Comparison of ENCODE assay signal across 29 mouse cellular contexts in genomic region chr11:32931928-32932327, GRCm38 (mm10).
DNase-seq lines count a peak whose midpoint lies in the region; ATAC-seq and TF ChIP-seq lines count a peak whose summit lies in the region.
"Had no signal": no experiment of that assay in that cellular context is flagged by ENCODE, and none has a peak within 500 bp of the region (broad histone marks: within the 10 kb centered on the region; RNA-seq: fewer than 3 reads in every experiment).

No protein-coding gene starts in this region.

- ATAC-seq in embryonic facial prominence, embryonic 11.5 days (replicated peaks; ENCODE audit: insufficient number of reproducible peaks, low FRiP score, low TSS enrichment, low read depth): 0 out of 2 replicates have a peak, but pooled peaks have one; percentile 37
- ATAC-seq in limb, embryonic 12.5 days (ENCODE audit: insufficient number of reproducible peaks, insufficient read depth, low FRiP score, low TSS enrichment, low read depth): no peak
- ATAC-seq in forebrain, embryonic 16.5 days: no peak
- ATAC-seq in liver, postnatal 0 days: no peak
- ATAC-seq: CD4-positive, CD25-positive, alpha-beta regulatory T cell, adult 4 months; forebrain, embryonic 13.5 days; hindbrain, embryonic 16.5 days; inflammation-experienced regulatory T-cells, adult 6 months; intestine, embryonic 16.5 days had no signal

- H3K27me3 ChIP-seq in embryonic facial prominence, embryonic 11.5 days (ENCODE audit: control insufficient read depth, insufficient read depth, low read length): 0 out of 2 replicates have a peak, but pooled peaks cover 1% of the 10 kb centered on the region
- peaks cover 10% of the 10 kb centered on the region for H3K27me3 ChIP-seq in limb, embryonic 12.5 days
- no peaks in the 10 kb centered on the region for H3K27me3 ChIP-seq in forebrain, embryonic 16.5 days (replicated peaks; ENCODE audit: control insufficient read depth, insufficient read depth, low read length)
- H3K27me3 ChIP-seq in liver, postnatal 0 days (ENCODE audit: insufficient read depth, low read length): no peaks in the 10 kb centered on the region
- H3K27me3 ChIP-seq: heart, embryonic 15.5 days had no signal

- no peak overlapping the region for H3K9ac ChIP-seq in embryonic facial prominence, embryonic 11.5 days (replicated peaks; ENCODE audit: low read length)
- no peak overlapping the region for H3K9ac ChIP-seq in limb, embryonic 12.5 days (replicated peaks)
- no peak overlapping the region for H3K9ac ChIP-seq in forebrain, embryonic 16.5 days (replicated peaks; ENCODE audit: low read depth, low read length)
- no peak overlapping the region for H3K9ac ChIP-seq in liver, postnatal 0 days (replicated peaks)
- H3K9ac ChIP-seq: embryonic facial prominence, embryonic 13.5 days; forebrain, embryonic 13.5 days; heart, embryonic 12.5 days; heart, embryonic 15.5 days; hindbrain, embryonic 13.5 days had no signal

- no peak overlapping the region for H3K27ac ChIP-seq in embryonic facial prominence, embryonic 11.5 days (replicated peaks; ENCODE audit: low read depth, low read length)
- peak overlapping the region; percentile 47; the same call in 1 of the 2 replicates for H3K27ac ChIP-seq in limb, embryonic 12.5 days
- no peak overlapping the region for H3K27ac ChIP-seq in forebrain, embryonic 16.5 days (ENCODE audit: low read length)
- H3K27ac ChIP-seq in liver, postnatal 0 days (ENCODE audit: low read depth): no peak overlapping the region
- H3K27ac ChIP-seq: embryonic facial prominence, embryonic 13.5 days; forebrain, embryonic 10.5 days; forebrain, embryonic 13.5 days; heart, embryonic 15.5 days; hindbrain, embryonic 10.5 days; hindbrain, embryonic 13.5 days had no signal

- WGBS in embryonic facial prominence, embryonic 11.5 days: 33% methylated on average over 9 of the region's 9 CpGs
- WGBS in limb, embryonic 12.5 days: 8% methylated on average over 9 of the region's 9 CpGs
- WGBS in forebrain, embryonic 16.5 days: 55% methylated on average over 9 of the region's 9 CpGs
- 45% methylated on average over 9 of the region's 9 CpGs for WGBS in liver, postnatal 0 days (ENCODE audit: insufficient replicate concordance)

- no peak for TF ChIP-seq EP300 in liver, postnatal 0 days (IDR thresholded peaks at IDR 0.05; ENCODE audit: low read depth)

- no peak overlapping the region for H3K4me2 ChIP-seq in embryonic facial prominence, embryonic 11.5 days (ENCODE audit: low read depth, low read length)
- H3K4me2 ChIP-seq in limb, embryonic 12.5 days: no peak overlapping the region
- no peak overlapping the region for H3K4me2 ChIP-seq in forebrain, embryonic 16.5 days (ENCODE audit: low read length)
- no peak overlapping the region for H3K4me2 ChIP-seq in liver, postnatal 0 days (ENCODE audit: low read depth, low read length)
- H3K4me2 ChIP-seq: forebrain, embryonic 13.5 days; heart, embryonic 12.5 days; heart, embryonic 15.5 days had no signal

- peaks cover 4% of the 10 kb centered on the region; the same call in 1 of the 2 replicates for H3K4me1 ChIP-seq in embryonic facial prominence, embryonic 11.5 days (ENCODE audit: control insufficient read depth, insufficient read depth, low read length)
- peaks cover 39% of the 10 kb centered on the region for H3K4me1 ChIP-seq in limb, embryonic 12.5 days (replicated peaks)
- H3K4me1 ChIP-seq in forebrain, embryonic 16.5 days (replicated peaks; ENCODE audit: control insufficient read depth, insufficient read depth, low read length): no peaks in the 10 kb centered on the region
- no peaks in the 10 kb centered on the region for H3K4me1 ChIP-seq in liver, postnatal 0 days (ENCODE audit: insufficient read depth)
- H3K4me1 ChIP-seq: heart, embryonic 15.5 days had no signal

- no peak for TF ChIP-seq CTCF in liver, postnatal 0 days (IDR thresholded peaks at IDR 0.05; ENCODE audit: low read depth)

- DNase-seq in embryo, embryonic 11 days: peak; percentile 29
- peak; percentile 71 for DNase-seq in embryonic facial prominence, embryonic 11.5 days (ENCODE audit: low spot score)
- DNase-seq in hindlimb bud, embryonic 11.5 days (ENCODE audit: extremely low spot score, low read depth, low spot score): peak; percentile 57
- DNase-seq in right cerebral cortex, postnatal 4 days: no peak
- no peak for DNase-seq in liver, postnatal 0 days
- DNase-seq: adrenal gland, adult 2 months; adrenal gland, postnatal 14 days; cerebellum, adult 11 months; cerebellum, adult 2 months; cerebellum, adult 9-11 months; cerebellum, postnatal 36 days; gastrocnemius, postnatal 14 days; heart, adult 11 months; heart, postnatal 10 days; heart, postnatal 36 days; kidney, adult 18-20 months had no signal

- no peaks in the 10 kb centered on the region for H3K36me3 ChIP-seq in embryonic facial prominence, embryonic 11.5 days (replicated peaks; ENCODE audit: control insufficient read depth, insufficient read depth, low read depth, low read length)
- H3K36me3 ChIP-seq in limb, embryonic 12.5 days: no peaks in the 10 kb centered on the region
- H3K36me3 ChIP-seq in forebrain, embryonic 16.5 days (ENCODE audit: control insufficient read depth, insufficient read depth): no peaks in the 10 kb centered on the region
- H3K36me3 ChIP-seq in liver, postnatal 0 days (replicated peaks; ENCODE audit: insufficient read depth, low read length): no peaks in the 10 kb centered on the region
- H3K36me3 ChIP-seq: embryonic facial prominence, embryonic 13.5 days; forebrain, embryonic 10.5 days; heart, embryonic 12.5 days; heart, embryonic 15.5 days; hindbrain, embryonic 10.5 days; hindbrain, embryonic 13.5 days had no signal

- no peak overlapping the region for H3K4me3 ChIP-seq in embryonic facial prominence, embryonic 11.5 days (ENCODE audit: low read depth, low read length)
- no peak overlapping the region for H3K4me3 ChIP-seq in limb, embryonic 12.5 days (replicated peaks)
- no peak overlapping the region for H3K4me3 ChIP-seq in forebrain, embryonic 16.5 days (replicated peaks; ENCODE audit: low read length)
- H3K4me3 ChIP-seq in liver, postnatal 0 days (ENCODE audit: low read depth, low read length): no peak overlapping the region
- H3K4me3 ChIP-seq: embryonic facial prominence, embryonic 13.5 days; forebrain, embryonic 10.5 days; forebrain, embryonic 13.5 days; heart, embryonic 12.5 days; heart, embryonic 15.5 days; hindbrain, embryonic 10.5 days; hindbrain, embryonic 13.5 days had no signal

- H3K9me3 ChIP-seq in embryonic facial prominence, embryonic 11.5 days (replicated peaks; ENCODE audit: control insufficient read depth, low read length): no peaks in the 10 kb centered on the region
- H3K9me3 ChIP-seq in limb, embryonic 12.5 days: peaks cover 12% of the 10 kb centered on the region; the same call in 1 of the 2 replicates
- H3K9me3 ChIP-seq in forebrain, embryonic 16.5 days (ENCODE audit: control insufficient read depth, low read length): peaks cover 4% of the 10 kb centered on the region; the same call in 1 of the 2 replicates
- no peaks in the 10 kb centered on the region; the same call in 1 of the 2 replicates for H3K9me3 ChIP-seq in liver, postnatal 0 days (ENCODE audit: low read length)
- H3K9me3 ChIP-seq: hindbrain, embryonic 10.5 days; hindbrain, embryonic 13.5 days had no signal

Comparison
In these comparisons a context has a peak if more than half of its experiments do, and no peak if none do; other contexts are left out.
1. DNase-seq: peak in embryo, embryonic 11 days (single experiment), embryonic facial prominence, embryonic 11.5 days (single experiment) and hindlimb bud, embryonic 11.5 days (single experiment); none in right cerebral cortex, postnatal 4 days (single experiment) and liver, postnatal 0 days (single experiment).